Mouse (Mus musculus): ENCODE measurements around the gene Trim52. TPM values are rescaled to one million over a fixed set of nuclear protein-coding genes. Genes with fewer than 3 reads are reported as not detected.

Gene Trim52
- total RNA-seq, 4 experiments from 2014 or later, result not detected

Other genes starting within 250 kb of the Trim52 start
- 10 to 100 TPM; 15.7 to 20.8 (median 18.7) TPM for gene Spry2, start 209.4 kb upstream of the Trim52 start, total RNA-seq (2022)